Mouse (Mus musculus) cerebral cortex, adult 2 months (tissue): ENCODE results near the gene Zfp13.

Source experiments
- WGBS: fragments of 180-500 bp; shearing (Covaris S2); methylation state at CpG from one replicate; pipeline ENCODE4 v1.1.7; 2018; 5-methylcytosine and 5-hydroxymethylcytosine counted together

The Zfp13 gene

GRCm38 (mm10) chr17:23549441-23549840 lies 49.8 kb downstream of the Zfp13 start:
- WGBS: 9% methylated on average over 9 of the region's 9 CpGs

- WGBS: 2% methylated on average over 15 of the region's 15 CpGs
Measured at GRCm38 (mm10) chr17:23548615-23549014, 50.7 kb downstream of the Zfp13 start.

- 51% methylated on average over 11 of the region's 11 CpGs for WGBS
Measured at GRCm38 (mm10) chr17:23547681-23548443, 51.4 kb downstream of the Zfp13 start.

GRCm38 (mm10) chr17:23546702-23547505 lies 52.4 kb downstream of the Zfp13 start:
- 2% methylated on average over 42 of the region's 42 CpGs for WGBS

GRCm38 (mm10) chr17:23546333-23546701 lies 53.0 kb downstream of the Zfp13 start:
- under 1% methylated on average over 20 of the region's 20 CpGs for WGBS

- WGBS: 22% methylated on average over 6 of the region's 6 CpGs
Measured at GRCm38 (mm10) chr17:23545841-23546240, 53.4 kb downstream of the Zfp13 start.

GRCm38 (mm10) chr17:23544766-23545165 lies 54.5 kb downstream of the Zfp13 start:
- 97% methylated on average over 1 of the region's 1 CpGs for WGBS

- WGBS: 82% methylated on average over 4 of the region's 4 CpGs
Measured at GRCm38 (mm10) chr17:23543983-23544382, 55.3 kb downstream of the Zfp13 start.

- 66% methylated on average over 5 of the region's 5 CpGs for WGBS
Measured at GRCm38 (mm10) chr17:23543325-23543724, 56.0 kb downstream of the Zfp13 start.

- WGBS: 50% methylated on average over 4 of the region's 4 CpGs
Measured at GRCm38 (mm10) chr17:23542835-23543234, 56.5 kb downstream of the Zfp13 start.

- WGBS: 33% methylated on average over 12 of the region's 12 CpGs
Measured at GRCm38 (mm10) chr17:23542004-23542720, 57.1 kb downstream of the Zfp13 start.

GRCm38 (mm10) chr17:23540605-23541475 lies 58.4 kb downstream of the Zfp13 start:
- WGBS: 35% methylated on average over 31 of the region's 31 CpGs

- 49% methylated on average over 3 of the region's 3 CpGs for WGBS
Measured at GRCm38 (mm10) chr17:23540106-23540505, 59.2 kb downstream of the Zfp13 start.

GRCm38 (mm10) chr17:23539608-23540007 lies 59.7 kb downstream of the Zfp13 start:
- 94% methylated on average over 5 of the region's 5 CpGs for WGBS

GRCm38 (mm10) chr17:23538299-23539015 lies 60.8 kb downstream of the Zfp13 start:
- WGBS: 12% methylated on average over 21 of the region's 21 CpGs

- 8% methylated on average over 27 of the region's 27 CpGs for WGBS
Measured at GRCm38 (mm10) chr17:23537554-23538255, 61.6 kb downstream of the Zfp13 start.

GRCm38 (mm10) chr17:23535046-23535788 lies 64.1 kb downstream of the Zfp13 start:
- 4% methylated on average over 17 of the region's 29 CpGs for WGBS

- WGBS: 8% methylated on average over 11 of the region's 23 CpGs
Measured at GRCm38 (mm10) chr17:23533591-23534490, 65.4 kb downstream of the Zfp13 start.
